Mouse (Mus musculus) A20 (cell line): ENCODE measurements around the gene Pfas.
"Not testable (repeated sequence)": the region's sequence is repeated elsewhere in the genome, so short reads cannot be mapped to it uniquely, and the experiment has no call there.

Experiments used
- DNase-seq: peaks from one replicate; pipeline ENCODE4 v3.0.0-alpha.2; 2011; ENCODE audit warnings: low read depth, low spot score

Gene Pfas

DNA sequence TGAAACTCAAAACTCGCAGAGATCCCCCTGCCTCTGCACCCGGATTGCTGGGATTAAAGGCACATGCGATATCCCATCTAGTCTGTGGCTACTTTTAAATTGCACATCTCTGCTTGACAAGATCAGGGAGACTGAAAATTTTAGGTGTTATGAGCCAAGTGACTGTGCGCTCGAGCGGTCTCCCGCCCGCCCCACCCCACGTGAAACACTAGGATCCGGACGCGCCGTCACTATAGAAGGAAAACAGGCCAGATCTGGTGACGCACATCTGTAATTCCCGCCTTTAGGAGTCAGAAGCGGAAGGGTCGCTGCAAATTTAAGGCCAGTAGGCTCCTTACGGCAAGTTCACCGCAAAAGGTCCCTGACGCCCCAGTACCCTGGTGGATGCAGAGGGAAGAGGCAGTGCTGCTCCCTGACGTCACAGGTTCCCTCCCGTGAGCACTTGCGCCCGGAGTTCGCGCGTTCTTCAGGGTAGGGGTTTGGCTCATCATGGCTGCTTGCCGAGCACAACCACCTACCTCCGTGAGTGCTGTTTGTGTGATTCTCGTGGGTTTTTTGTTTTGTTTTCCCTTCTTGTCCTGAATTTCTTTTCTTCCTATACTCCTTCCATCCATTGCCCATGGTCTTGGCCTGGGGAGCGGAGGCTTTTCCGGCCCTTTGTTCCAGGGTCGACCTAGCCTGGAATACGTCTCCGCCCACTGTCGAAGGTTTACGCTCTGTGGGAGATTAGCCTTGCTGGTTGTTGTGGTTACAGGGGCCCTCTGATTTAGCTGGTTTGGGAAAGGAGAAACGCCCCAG lies 7.6 kb upstream of the Pfas start, which contains the start of gene Ctc1:
Ctc1 (plus strand) TSS at position 268 of the 798 bp plus-strand sequence.
- DNase-seq: peak; percentile 95

DNA sequence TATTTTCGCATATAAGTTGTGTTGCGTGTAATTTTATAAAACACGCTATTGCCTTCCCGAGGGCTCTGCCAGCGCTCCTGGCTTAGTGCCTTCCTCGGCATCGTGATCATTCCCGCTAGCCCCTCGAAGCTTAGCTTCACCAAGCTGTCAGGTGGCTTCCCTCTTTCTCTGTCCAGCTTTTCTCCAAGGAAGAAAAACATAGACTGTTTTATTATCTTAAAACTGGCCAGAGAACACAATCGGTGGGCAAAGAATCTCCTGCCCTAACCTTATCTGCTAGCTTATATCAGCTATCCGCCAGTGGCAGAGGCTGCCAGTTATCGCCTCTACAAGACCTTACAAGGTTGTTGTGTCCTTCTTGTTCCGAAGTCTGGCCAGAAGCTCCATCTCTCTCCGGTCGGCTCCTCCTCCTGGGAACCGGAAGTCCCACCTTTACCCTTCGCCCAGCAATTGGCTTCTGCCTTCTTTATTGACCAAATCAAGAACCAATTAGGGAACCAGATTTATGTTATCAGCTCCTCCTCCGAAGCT lies 3.9 kb upstream of the Pfas start:
- peak; percentile 94 for DNase-seq

DNA sequence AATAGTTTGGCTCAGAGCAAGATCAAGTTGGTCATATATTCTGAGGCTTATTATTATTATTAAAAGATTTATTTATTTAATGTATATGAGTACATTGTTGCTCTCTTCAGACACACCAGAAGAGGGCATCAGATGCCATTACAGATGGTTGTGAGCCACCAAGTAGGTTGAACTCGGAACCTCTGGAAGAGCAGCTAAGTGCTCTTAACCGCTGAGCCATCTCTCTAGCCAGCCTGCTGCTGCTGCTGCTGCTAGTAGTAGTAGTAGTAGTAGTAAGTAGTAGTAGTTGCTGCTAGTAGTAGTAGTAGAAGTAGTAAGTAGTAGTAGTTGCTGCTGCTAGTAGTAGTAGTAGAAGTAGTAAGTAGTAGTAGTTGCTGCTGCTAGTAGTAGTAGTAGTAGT lies 3.2 kb upstream of the Pfas start:
- DNase-seq: peak; percentile 56

DNA sequence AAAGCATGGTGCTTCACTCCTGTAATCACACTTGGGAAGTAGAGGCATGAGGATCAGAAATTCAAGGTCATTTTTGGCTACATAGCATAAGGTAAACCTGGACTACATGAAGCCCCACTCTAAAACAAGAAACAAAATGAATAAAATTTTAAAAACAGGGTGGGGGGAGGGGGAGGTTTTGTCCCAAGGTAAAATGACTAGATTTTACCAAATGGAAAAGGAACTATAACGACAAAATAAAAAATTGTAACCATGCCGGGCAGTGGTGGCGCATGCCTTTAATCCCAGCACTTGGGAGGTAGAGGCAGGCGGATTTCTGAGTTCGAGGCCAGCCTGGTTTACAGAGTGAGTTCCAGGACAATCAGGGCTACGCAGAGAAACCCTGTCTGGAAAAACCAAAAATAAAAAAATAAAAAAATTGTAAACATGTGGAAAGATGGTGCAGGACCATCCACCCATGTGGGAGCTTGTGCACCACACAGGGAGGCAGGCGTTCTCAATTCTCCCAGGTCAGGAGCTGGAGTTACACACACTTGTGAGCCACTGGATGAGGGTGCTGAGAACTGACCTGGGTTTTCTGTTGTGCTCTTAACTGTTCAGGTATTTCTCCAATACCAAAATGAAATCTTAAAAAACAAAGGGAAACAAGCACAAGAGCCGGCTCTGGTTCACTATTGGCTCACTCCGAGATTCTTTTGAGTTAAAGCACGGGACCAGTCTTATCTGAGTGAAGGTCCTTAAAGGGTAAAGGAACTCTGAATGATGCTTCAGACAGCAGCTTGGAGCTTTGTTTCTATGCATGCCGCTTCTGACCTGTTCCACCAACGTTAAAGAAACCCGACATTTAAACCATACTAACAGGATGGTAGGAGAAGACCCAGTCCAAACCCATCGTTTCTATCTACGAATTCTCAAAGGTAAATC lies 2.4 kb upstream of the Pfas start:
- no peak for DNase-seq

DNA sequence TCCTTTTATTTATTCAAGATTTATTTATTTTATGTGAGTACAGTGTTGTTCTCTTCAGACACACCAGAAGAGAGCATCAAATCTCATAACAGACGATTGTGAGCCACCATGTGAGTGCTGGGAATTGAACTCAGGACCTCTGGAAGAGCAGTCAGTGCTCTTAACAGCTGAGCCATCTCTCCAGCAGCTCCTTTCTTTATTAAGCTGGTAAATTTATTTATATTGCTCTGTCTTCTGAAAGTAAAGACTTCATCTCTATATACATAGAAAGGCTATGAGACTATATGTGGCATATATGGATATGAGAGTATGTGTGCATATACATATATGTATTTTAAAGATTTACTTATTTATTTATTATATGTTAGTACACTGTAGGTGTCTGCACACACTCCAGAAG lies 1.2 kb upstream of the Pfas start:
- no peak for DNase-seq

DNA sequence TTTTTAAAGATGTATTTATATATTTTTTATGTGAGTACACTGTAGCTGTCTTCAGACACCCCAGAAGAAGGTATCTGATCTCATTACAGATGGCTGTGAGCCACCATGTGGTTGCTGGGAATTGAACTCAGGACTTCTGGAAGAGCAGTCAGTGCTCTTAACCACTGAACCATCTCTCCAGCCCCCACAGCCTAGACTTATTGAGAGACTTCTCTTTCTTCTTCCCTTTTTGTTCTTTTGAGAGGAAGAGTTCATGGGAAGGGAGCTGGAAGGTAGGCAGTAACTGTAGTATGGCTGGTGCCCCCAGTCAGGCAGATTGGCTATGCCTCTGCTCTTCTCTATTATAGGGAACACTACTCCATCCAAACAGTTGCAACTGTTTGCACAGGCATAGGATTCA lies 1.7 kb downstream of the Pfas start:
- not testable (repeated sequence) for DNase-seq

DNA sequence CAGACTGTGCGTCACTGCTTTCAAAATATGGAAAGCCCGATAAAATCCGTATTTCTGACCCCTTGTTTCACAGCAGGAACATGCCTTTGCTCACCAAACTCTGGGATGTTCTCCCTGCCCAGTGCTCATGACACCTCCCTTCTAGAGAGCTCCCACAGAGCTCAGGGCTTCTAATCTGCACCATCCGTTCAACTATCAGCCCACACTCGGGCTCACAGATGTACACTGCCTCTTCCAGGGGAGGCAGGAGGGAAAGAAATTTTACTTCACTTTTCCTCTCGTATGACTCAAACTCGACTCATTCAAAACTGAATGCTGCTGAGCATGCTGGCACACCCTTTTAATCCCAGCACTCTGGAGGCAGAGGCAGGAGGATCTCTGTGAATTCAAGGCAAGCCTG lies 3.1 kb downstream of the Pfas start:
- no peak for DNase-seq

DNA sequence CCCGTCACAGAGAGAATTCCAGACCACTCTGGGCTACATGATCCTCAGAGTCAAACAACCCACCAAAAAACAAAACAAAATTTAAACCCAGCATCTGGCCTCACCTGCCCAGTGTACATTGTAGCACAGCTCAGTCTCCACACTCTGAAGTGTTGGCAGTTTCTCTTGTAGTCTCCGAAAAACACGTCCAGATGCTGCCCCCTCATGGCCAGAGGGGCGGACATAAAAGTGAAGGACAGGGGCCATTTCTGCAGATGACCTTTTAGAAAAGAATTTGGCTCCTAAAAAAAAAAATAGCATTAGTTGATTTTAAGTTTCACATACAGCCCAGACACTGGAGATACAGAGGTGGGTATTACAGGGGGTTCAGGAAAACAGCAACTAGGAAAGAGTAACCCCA lies 4.7 kb downstream of the Pfas start:
- DNase-seq: no peak

DNA sequence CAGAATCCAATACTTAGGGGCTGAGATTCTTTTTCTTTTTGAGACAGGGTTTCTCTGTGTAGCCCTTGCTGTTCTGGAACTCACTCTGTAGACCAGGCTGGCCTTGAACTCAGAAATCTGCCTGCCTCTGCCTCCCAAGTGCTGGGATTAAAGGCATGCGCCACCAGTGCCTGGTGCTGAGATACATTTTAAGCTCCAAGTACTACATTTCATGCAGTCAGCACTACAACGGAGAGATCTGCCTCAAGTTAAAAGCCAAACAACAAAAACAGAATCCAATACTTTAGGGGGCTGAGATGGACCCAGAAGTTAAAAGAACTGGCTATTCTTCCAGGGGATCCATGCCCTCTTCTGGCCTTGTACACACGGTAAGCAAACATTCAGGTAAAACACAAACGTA lies 5.5 kb downstream of the Pfas start:
- not testable (repeated sequence) for DNase-seq

DNA sequence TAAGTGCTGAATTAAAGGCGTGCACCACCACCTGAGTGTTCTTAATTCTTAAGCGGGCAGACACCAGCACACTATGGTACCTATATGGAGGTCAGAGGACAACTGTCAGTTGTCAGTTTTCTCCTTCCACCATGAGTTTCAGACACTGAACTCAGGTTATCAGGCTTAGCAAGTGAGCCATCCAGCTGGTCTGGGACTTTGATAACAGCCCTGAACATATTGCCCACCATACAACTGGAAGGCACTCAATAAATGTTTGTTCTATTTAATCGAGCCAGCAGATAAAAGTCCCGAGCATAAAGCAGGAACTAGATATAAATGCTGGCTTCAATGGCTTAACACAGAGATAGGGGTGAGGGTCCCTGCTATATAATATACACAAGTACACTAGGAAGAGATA lies 11.2 kb downstream of the Pfas start:
- no peak for DNase-seq

DNA sequence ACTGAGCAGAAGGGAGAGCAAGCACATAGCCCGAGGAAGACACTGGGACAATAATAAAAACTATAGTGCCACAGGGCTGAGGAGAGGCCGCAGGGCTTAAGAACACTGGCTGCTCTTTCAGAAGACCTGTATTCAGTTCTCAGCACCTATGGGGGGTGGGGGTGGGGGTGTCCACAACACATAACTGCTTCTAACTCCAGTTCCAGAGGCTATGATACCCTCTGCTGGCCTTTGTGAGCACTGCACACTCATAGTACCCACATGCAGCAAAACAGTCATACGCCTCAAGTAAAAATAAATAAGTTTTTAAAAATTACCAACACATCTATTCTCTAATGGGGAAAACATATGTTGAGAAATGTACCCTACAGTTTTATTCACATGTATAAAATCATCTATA lies 13.9 kb downstream of the Pfas start:
- DNase-seq: peak; percentile 42

DNA sequence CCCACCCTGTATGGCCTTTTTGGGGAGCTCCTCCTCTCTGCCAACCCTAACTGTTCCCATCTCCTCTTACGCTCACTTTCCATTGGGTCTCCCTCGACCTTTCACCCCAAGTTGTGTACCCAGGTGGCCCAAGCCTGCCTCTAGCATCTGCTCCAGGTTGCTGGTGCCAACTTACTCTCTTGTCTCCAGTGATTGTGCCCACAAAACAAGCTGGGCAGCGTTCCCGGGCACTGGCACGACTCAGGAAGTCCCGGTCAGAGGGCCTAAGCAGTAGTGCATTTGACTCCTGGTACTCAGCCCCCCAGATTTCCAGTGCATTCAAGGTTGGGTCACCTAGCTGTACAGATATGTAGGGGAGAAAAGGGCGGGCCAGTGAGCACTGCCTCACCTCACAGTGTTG lies 15.1 kb downstream of the Pfas start:
- DNase-seq: no peak

DNA sequence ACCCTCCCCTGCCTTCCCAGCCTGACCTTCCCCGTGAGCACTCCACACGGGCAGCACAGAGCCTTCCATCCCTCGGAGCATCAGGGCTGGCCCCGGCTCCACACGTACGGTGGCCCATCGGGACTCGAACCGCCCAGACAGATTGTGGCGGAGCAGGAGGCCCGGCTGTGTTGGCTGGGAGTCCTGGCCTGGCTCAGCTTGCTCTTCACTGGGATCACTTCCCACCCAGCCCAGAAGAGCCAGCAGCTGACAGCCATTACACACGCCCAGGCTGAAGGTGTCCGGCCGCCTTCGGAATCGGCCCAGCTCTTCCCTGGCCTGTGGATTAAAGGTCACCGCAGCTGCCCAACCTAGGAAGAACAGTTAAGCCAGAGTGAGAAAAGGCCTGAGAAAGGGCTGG lies 19.9 kb downstream of the Pfas start:
- DNase-seq: no peak

DNA sequence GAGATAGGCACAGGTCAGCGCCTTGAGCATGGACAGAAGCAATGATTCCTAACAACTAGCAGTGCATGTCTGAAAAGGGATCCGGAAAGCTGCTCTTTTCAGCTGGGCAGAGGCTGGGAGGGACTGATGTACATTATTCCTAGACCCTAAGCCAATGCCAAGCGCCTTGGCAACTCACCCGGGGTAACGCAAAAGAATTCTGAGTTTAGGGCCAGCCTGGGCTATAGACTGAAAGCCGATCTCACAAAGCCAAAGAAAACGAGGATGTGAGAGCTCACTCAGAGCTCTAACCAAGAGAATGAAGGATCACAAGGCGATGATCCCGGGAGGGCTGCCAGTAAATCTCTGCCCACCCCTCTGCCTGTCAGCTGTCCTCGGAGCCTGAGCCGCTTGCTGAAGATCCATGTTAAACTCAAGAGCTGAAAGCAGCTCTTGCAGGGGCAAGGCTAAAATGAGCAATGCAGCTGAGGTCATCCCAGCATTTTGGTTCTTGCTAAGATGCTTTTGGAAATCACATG lies 20.8 kb downstream of the Pfas start:
- no peak for DNase-seq

DNA sequence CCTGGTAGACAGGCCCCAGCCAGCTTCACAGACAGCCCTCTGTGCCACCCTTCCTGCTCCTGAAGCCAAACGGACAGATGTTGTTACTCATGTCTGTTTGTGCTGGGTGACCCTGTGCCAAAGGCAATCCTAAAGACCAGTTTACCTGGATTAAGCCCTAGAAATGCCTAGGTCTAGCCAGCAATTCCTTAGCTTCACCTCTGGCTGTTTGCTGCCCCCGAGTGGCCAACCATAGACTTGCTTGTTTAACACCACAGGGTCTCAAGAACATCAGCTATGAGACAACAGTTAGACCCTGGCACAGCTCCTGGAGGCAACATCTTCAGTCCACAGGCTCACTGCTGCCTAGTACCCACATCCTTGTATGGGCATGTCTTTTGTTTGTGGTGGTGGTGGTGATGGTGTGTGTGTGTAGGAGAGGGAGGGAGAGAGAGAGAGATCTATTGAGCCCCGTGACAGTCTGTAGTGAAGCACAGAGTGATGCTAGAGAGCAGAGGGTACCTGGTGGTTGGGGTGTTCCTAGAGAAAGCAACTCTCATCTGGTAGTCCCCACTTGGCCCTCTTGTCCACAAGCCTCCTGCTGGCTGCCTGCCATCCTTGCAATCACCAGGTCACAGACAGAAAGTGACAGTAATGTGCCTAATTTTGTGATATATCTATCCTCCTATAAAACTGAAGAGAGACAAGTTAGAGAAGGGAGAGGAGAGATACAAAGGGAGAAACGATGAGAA lies 25.5 kb downstream of the Pfas start:
- peak; percentile 71 for DNase-seq

DNA sequence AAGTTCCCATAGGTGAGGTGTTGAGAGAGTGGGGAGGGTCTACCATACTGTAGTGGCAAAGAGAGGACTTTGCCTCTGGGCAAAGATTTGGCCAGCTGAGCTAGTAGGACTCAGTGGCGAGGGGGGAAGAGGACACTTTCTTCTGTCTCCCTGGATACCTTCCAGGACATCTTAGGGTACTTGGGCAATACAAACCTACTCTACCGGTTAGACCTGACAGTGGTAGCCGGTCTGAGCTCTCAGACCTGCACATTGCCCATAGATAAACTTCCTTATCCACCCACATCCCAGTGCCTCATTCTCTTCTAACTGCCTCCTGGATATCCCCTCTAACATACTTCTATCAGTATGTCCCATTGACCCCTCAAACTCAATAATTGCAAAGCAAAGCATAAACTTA lies 27.3 kb downstream of the Pfas start:
- DNase-seq: no peak

DNA sequence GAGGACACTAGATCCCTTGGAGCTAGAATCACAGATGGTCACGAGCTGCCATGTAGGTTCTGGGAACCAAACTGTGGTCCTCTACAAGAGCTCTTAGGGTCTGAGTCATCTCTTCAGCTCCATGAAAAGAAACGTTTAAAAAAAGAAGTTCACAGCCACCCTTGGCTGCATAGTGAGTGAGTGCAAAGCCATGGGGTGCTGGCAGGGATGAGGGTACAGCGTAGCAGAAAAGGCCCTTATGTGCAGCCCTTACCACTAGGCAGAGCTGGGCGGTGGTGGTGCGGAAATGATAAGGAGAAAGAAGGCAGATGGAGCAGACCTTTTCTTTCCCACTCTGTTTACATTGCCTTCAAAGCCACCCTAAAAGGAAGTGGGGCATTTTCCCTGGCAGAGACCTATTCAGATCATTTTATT lies 28.9 kb downstream of the Pfas start:
- peak; percentile 20 for DNase-seq

DNA sequence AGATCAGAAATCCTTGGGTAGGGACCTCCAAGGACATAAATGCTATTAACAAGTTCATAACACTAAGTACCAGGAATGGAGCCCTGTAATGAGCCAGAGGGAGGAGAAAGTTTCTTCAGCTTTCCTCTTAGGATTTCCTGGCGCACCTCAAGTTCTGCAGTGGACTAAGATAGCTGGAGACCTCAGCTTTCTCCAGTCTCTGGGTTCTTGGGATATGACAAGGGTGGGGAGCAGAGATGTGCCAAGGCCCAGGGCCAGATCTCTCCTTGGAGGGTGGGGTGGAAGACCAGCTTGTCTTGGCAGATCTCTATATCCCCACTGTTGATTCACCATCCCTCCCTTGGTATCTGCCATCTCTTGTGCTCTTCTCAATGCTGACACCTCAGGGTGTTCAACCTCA lies 32.7 kb downstream of the Pfas start:
- DNase-seq: no peak

DNA sequence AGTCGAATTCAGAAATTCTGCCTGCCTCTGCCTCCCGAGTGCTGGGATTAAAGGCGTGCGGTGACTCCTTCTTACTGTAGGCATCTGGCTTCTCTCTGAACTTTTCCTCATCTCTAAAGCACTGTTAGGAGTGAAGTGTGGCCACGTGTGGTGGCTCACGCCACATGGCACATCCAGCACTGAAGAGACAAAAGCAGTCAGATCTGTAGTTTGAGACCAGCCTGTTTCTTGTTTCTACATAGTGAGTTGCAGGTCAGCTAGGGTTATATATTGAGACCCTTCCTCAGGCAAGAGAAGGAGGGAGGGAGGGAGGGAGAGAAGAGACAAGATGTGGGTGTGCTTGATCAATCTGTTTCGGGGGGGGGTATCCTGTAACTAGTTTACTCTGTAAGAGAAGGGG lies 33.2 kb downstream of the Pfas start, which contains the start of gene Rangrf:
Rangrf (minus strand) TSS at position 101 of the 400 bp plus-strand sequence.
- DNase-seq: no peak

DNA sequence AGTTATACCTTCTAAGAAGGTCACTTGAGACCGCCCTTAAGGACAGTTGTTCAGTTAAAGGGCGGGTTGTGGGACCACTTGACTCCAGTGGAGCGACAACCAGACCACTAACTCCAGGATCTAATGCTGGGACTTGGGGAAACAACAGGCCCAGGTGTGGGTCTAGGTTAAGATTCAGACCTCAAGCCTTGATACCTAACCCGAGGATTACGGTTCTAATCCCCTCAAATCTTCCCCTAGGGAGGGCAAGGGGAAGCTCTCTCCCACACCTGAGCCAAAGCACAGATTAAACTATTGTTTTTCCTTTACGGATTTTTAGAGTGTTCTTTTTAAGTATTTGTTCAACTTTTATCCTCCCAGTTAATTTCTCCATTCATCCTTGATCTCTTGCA lies 34.2 kb downstream of the Pfas start:
- no peak for DNase-seq

DNA sequence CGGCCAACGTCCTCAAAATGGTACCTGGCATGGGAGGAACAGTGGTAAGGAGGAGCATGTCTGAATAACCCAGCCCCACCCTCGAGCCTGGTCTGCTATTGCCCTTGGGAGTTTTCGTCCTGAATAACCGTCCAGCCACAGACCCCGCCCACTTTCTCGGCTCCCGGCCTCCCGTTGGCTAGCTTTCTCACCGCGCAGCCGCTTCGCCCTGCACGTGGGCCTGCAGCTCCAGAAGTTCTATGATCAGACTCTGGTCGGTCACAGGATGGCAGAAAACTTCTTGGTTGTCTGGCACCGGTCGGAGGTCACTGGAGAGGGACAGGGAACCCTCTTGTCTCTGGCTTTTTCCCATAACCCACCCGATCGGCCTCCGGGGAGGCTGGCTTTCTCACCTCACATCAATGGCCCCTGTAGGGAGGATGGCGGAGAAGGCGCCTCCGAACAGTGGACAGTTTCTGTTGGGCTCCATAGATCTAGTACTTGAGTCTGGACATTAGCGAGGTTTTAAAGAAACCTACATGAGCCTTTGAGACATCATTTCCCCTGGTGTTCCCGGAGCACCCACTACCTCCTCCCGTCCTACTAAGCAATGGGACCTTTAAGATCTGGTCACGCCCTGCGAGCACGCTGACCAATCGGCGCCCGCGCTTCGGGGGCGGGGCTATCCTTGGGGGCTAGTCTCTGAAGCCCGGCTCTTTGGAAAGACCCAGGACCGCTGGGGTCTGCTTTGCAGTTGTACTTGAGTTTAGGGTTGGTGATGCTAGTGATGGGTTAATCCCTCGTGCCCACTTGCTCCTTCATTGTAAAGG lies 34.8 kb downstream of the Pfas start:
- peak; percentile 87 for DNase-seq
